Mouse (Mus musculus) cerebellum, adult 8-10 months (tissue): ENCODE results near the gene Neurl1a.
A peak's percentile ranks its signal among the peaks of the same experiment; 100 is the strongest.

Experiments used
- DNase-seq: peaks from one replicate; pipeline ENCODE4 v3.0.0; 2022

Gene Neurl1a

DNA sequence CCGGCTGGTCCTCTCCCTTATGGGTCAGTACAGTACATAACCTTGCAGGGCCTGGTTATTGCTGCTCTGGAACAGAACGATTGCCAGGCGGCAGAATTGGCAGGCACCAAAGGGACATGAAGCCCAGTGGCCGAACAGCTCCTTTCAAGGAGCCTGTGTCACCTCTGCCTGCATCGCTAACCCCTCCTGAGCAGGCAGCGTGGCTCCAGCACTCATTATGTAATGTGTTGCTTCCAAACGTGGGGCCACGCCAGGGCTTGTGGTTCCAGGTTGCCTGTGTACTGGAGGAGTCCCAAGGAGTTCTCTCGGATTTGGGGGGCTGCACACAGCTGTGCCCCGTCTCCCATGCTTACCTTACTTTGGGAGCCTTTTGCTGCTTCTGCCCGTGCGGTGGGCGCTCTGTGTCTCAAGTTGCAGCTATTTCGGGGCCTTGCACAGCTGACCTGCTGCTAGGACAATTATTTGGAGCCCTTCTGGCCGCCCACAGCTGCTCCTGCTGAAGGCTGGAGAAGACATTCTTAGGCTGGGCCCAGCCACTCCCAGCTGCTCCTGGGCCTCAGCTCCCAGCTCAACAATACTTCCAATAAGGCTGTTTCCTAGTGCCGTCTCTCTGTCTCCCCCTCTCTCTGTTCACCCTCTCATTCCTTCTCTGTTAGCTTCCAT is 70.4 kb downstream of the Neurl1a start:
- DNase-seq, result peak; percentile 45

DNA sequence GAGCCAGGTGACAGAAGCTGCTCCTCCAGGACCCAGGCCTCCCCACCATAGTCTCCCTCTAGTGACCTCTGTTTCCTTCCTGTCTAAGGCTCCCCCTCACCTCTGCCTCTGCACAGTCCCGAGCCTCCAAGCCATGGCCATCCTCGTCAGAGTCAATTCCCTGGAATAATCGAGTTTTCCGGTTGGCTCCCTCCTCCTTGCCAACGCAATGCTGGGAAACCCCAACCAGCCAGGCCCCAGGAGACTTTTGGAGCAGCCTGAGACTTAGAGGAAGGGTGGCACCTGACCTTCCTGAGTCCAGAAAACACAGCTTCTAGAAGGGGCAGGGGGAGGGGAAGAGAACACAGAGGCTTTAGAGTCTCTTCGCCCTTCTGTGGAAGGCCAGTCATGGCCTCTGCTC is 72.3 kb downstream of the Neurl1a start:
- DNase-seq, result no peak

DNA sequence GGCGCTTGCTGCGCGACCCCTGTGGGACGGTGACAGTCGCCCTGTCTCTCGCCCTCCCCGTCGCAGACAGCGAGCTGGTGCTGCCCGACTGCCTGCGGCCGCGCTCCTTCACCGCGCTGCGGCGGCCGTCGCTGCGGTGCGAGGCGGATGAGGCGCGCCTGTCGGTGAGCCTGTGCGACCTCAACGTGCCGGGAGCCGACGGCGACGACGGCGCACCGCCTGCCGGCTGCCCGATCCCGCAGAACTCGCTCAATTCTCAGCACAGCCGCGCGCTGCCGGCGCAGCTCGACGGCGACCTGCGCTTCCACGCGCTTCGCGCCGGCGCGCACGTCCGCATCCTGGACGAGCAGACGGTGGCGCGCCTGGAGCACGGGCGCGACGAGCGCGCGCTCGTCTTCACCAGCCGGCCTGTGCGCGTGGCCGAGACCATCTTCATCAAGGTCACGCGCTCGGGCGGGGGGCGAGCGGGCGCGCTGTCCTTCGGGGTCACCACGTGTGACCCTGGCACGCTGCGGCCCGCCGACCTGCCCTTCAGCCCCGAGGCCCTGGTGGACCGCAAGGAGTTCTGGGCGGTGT is 74.5 kb downstream of the Neurl1a start:
- no peak for DNase-seq

DNA sequence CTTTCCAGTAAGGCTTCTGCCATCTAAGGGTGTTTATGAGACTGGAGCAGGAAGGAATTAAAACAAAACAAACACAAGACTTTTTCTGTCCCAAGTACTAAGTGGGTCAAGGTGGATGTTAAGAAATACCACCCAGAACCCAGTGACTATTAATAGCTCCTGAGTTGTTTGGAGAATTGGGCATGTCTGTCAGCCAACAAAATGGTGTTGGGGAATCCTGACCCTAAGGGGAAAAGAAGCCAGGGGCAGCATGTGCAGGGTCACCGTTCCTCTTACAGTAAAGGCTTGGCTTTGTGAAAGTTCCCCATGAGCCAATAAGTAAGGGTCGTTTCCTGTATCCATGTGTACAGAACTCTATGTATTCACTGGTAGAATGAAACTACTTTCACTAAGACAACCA is 76.4 kb downstream of the Neurl1a start:
- DNase-seq, result no peak

DNA sequence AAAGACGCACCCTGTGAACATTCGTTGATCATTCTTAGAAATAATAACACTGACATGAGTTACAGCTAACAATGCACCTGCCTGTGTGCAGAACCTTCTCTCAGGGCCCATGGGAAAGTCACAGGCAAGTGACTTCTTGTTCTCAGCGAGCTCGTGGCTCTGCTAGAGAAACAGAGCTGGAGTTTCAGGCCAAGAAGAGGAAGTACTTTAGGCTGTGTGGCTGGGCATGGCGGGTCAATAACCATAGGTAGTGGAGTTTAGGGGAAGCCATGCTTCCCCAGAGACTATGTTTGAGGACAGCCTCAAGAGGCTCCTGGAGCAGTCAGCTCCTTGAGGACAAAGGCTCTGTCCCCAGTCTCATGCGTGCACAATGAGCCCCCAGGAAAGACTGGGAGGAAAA is 77.3 kb downstream of the Neurl1a start:
- no peak for DNase-seq

DNA sequence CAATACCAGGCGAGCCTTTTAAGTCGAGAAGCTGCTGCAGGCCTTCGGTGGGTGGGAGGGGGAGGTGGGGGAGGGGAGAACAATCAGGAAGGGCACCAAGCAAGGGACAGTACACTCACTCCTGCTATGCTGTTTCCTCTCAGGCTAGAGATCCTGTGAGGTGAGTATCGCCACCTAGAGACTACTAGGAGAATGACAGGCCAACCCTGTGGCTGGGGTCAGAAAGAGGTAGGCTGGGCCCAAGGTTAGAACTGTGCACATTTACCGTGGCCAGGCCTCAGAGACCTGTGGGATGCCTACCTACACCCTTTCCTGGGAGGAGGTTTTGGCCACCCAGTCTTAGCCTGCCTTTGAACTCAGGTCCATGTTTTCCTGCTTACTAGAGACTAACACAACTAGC is 81.0 kb downstream of the Neurl1a start:
- peak; percentile 54 for DNase-seq

DNA sequence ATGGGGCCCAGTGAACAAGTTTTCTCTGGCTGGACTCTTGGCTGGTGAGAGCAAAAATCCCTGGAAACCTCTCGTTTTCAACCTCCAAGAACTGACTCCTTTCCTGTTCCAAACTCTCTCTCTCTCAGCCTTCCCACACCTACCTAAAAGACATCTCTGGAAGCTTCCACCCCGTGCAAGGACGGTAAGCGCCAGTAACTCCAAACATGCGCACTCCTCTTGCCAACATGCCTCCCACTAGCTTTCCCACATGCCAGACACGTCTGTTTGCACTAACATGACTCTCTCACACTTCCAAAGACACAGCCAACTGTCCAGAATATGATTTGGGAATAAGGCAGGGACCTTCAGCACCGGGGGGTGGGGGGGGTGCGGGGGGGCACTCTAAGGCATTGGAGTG is 82.6 kb downstream of the Neurl1a start:
- no peak for DNase-seq

DNA sequence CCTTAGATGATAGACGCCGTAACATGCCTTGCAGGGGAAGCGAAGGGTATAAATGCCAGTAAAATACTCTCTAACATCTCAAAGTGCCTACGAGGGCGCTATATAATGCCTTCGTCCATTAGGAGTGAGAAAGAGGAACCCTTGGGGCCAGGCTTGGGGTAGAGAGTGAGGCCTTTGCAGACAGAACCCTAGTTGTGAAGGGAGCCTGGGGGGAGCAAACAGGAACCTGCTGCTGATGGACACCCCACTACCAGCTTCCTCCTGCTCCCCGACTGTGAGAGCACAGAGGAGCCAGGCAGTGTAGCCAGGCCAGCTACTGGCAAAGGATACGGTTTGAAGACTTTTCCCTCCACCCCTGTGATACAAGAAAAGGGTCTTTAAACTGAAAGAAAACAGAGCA is 85.0 kb downstream of the Neurl1a start:
- DNase-seq, result no peak

DNA sequence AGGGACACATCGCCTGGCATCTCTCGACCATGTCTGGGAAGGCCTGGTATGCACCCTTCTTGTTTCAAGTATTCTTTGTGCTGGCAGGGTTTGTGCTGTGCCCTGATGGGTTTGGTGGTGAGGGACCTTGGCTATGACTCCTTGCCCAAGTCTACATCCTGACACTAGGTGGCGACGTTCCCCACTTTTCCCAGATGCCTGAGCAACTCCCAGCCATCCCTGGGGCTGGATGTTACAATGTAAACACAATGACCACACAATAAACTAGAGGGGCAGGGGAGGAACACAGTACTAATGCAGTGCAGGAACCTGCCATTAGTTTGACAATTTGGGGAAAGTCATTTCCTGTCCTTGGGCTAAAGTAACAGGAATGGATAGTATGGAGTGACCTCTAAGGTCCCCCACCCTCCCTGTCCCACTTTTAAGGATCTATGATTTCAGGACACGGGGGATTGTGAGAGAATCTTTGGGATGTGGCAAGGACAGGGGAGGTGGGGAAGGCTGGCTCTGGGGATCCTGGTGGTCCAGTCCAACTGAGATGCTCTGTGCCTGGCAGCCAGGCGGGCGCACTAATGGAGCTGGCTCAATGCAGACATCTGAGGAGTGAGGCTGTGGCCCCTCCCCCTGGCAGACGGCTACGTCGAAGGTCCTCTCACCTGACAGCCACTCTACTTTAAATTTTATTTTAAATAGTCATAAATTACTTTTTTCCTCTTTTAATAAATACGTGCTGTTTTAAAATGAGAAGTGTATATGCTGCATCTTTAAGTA is 85.9 kb downstream of the Neurl1a start:
- peak; percentile 86 for DNase-seq

DNA sequence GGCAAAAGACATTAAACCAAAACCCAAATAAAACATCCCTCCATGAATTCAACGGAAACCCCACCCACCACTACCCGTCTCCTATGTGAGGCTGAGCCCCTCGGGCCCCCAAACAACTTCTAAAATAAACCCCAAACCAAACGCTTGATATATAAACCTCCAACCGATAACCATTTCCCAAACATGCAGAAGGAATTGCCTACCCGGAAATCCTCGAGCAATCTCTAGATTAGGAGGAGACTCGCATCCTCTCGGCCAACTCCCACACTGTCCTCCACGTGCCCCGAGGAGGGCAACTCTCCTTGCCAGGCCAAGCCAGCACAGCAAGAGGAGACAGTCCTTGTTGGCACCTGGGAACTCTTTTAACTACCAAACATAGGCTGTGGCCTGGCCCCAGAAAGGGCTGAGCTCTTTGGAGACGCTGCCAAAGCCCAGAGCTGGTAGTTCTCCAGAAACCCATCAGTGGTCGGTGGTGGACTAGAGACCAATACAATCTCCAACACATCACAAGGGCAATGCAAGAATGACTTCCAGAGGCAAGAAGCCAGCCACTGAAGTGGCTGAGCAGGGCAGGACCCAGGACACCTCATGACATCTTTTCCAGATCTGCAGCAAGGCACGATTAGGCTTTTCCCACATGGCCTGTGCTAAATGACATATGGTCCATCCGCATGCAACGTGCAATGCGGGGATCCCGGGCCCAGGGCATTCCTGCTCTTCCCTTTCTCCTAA is 87.6 kb downstream of the Neurl1a start:
- DNase-seq, result no peak

DNA sequence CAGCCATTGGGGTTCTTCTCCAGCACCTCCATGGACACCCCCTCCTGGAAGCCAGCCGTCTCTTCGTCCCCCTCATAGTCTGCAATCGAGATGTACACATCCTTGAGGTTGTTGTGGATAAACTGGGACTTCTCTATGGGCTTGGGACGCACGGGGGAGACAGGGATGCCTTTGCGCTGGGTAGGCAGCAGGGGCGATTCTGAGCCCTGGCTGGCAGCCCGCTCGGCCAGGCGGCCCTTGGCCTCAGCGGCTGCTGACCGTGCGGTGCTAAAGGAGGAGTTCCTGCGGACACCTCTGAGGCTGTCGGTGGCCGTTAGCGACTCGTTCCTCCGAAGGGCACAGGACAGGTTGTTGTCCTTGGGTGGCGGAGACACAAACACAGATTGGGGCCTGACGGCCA is 88.4 kb downstream of the Neurl1a start:
- no peak for DNase-seq

DNA sequence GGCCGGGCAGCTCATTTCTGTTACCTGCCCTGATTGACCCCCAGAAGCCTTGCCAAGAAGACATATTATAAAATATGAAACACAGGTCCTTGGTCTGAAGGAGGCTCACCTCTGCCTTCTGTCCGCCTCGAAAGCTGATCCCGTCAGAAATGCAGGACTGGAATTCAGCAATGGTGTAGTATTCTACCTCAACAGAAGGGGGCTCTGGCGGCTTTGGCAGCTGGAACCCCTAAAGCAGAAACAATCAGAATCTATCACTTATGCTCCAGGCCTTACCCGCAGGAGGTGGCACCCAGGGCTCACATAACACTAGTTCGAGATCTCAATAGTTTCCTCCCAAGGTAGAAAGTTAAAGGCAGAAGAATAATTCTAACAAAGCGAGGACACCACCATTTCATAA is 91.1 kb downstream of the Neurl1a start:
- no peak for DNase-seq

DNA sequence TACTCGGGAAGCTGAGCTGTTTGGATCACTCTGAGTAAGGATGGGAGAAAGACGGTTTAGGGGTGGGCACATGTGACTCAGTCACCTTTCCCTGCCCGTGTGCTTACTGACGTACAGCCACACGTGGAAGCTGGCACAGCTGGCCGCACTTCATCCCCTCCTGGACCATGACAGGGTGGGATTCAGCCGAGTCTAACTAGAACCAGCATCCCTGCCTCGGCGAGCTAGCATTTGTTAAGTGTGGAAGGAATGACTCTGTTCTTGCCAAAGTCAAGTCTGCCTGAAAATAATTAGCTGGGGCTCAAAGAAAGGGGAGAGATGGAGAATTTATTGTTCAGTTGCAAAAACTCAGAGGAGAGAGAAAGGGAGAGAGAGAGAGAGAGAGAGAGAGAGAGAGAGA is 91.9 kb downstream of the Neurl1a start:
- DNase-seq, result no peak

DNA sequence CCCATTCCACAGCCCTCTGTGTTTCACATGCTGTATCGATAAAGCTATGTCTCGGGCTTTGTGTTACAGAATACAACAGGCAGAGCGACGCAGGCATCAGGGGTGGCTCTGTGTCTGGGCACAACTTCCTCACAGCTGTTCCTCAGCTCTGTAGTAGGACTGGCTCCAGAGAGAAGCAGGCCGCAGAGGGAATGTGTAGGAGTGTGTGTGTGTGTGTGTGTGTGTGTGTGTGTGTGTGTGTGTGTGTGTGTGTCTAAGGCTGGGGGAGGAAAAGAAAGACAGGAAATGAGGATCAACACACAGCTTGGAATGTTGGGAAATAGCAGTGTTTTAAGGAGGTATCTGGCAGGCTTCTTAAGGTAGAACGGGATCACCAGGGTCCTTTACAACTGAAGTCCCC is 98.1 kb downstream of the Neurl1a start:
- DNase-seq, result no peak

DNA sequence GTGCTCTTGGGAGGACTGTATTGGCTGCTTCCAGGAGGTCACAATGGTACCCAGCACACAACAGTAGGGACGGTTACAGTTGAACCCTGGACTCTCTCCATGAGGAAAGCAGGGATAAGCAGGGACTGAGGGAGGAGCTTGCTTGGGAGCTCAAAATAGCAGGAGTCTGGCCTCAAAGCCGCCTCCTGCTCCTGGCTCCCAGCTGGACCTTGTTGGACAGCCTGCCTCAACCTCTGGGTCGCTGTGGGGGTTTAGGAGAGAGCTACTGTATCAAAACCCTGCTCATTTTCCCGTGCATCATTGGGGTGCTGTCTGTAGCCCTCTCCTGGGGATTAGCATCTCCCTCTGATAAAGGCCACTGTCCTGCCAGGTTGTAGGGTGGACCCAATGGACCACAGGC is 100.8 kb downstream of the Neurl1a start:
- no peak for DNase-seq

DNA sequence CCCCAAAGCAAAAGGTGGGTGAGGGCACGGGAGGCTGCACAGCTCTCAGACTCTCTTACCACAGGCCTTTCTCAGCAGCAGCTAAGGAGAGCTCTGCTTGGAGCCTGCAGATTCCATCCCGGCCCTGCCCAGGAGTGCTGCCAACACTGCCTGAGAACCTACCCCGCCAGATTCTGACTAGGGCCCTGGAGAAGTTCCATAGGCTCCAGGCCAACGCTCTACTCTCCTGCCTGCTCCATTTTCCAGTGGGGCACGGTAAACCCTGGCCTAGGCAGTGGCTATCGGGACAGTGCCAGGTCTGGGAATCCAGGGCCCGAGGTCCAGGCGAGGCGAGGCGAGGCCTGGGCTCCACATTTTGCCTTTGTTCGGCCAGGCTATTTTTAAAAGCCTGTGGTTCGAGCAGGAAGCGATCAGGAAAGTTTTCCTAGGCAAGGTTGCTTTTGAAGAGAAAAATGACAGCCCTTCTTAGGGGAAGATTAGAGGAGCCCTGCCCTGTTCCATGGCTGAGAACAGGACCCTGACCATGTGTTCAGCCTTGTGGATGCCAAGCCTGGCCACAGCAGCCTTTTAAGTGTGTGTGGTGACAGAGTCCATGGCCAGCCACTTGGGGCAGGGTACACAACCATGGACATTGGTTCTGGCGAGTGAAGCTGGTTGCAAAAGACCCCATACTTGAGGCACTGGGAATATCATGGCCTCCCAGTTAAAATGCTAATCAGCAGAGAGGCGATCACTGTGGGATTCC is 101.3 kb downstream of the Neurl1a start:
- peak; percentile 93 for DNase-seq

DNA sequence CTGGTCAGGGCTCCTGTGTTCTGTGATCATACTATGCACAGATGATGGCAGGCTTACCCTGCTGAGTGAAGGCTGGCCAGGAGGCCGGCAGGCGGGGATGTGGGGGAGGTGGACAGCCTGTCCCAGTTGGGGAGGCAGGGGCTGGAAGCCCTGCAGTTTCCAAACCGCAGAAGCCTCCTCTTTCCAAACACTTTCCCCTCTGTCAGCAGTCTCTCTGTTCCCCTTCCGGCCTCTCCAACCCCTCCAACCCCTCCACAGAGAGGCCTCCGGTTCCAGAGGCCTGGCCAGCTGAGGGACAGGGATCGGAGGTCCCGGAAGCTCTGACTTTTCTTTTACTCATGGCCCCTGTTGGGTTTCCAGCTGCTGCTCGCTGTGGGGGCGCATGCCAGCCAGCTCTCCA is 102.3 kb downstream of the Neurl1a start:
- DNase-seq, result no peak

DNA sequence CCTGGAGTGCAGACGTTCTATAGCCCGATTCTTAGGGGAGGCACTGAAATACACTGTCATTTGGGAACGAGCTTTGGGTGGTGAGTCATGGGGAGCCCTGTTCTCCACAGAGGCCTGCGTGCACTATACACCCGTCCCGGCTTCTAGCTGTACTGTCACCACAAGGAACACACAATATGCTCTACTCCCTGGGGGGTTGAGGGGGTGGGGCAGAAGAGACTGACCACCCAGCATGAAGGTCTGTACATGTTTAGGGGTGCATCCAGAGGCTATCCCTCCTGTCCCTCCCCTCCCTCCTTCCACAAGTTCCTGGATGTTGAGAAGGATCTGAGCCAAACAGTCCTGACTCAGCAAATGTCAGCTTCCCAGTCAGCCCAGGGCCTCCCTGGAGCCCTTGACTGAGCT is 103.4 kb downstream of the Neurl1a start:
- DNase-seq, result no peak

DNA sequence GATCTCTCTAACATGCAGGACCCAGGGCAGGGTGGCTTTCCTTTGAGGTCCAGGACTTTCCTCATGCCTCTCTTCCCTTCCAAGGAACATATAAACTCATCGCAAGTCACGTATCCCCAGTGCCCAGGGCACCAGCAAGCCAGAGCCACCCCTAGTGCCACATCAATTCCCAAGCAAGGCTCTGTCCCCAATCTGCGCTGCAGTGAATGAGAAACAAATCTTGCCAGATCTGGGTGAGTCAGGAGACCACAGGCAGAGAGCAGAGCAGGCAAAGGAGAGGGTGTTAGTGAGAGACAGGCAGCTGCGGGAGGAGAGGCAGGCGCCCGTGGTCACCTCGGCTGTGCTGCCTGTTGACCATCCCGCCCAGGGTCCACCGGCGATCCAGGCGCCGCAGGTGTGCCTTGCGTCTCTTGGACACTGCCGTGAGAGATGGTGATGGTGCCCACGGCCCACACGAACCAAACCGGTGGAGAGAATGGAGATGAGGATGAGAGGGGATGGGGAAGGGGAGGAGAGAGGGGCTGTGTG is 104.1 kb downstream of the Neurl1a start:
- DNase-seq, result no peak

DNA sequence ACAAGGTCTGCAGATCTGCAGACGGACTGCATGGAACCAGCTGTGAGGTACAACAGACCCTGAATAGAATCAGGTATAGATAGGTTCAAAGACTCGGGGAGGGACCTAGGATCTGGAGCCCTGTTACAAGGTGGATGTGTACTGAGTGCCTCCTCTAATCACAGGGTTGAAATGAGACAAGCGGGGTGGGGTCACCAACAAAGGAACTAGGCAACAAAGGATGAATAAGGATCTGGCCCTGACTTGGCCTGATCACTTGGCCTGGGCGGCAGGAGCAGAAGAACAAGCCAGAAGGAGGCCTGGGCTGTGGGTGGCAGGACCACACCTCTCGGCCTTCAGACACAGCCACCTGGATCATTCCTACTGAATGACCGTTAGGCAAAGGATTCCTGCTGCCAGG is 107.0 kb downstream of the Neurl1a start:
- no peak for DNase-seq

DNA sequence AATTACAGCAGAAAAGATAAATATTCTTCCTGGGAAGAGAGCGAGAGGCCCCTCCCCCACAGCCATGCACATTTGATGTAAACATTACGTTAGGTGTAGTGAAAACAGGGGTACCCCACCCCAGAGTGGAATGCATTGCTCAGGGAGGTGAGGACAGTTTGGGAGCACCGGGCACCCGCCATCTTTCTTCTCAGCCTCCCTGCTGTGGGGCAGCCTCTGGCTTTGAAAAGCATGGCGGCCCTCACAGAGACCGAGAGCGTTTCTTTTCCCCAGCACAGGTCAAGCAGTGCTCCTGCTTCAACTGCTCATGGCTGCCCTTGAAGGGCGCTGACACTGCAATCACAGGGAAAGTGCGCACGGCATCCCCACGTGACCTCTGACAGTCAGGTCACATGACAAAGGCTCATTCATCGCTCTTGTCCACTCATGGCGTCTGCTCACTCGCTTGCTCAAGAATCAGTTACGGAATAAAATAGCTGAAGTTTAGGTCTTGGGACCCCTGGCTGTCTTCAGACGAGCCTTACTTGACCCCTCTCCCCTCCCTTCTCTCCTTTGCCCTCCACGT is 108.3 kb downstream of the Neurl1a start:
- DNase-seq, result no peak

DNA sequence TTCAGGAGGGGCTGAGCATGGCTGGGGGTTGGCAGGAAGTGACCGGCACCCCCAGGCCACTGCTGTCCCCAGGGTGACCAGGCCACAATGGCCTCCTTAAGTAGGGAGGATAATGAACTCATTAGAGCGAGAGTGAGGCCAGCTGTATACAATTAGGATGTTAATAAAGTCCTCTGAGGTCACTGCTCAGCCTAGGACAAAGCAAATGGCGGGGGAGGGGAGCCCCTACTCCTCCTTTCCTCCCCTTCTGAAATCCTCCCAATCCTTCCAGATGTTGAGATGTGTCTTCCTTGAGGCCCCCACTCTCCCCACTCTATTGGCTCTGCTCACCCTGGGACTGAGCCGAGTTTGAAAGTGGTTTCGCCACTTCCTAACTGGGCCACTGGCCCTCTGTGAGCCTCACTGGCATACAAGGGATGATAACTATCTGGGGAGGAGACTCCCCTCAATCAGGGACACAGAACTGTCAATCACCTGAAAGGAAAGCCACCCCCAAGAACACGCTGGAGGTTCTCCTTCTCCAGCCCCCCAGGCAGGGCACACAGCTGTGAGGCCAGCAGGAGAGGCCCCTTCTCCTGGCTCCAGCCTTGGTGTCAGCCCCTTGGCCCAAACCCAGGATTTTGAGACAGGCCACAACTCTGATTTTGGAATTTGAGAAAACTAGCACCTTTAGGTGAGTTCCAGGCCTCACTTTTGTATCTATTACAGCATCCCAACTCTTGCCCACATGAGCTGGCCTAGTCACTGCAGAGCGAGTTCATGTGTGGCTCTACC is 112.9 kb downstream of the Neurl1a start:
- DNase-seq, result no peak
